ENCODE assay signal across 18 mouse cellular contexts in the genomic region with DNA sequence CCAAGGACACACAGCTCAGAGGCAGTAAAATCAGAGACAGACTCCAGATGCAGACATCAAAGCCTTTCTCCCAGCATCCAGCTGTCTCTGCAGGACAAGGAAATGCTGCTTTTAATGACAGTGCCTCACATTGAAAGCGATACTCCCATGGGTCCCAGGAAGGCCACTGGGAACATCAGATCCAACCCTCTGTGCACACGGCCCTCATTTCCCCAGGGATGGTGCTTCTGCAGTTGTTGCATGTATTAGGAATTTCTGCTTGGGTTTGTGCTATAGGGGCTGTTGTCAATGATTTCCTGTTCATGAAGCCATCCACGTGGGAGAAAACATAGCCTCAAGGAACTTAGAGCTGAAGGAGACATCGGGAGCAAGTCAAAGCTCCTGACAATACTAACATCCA. TPM values are rescaled to one million over a fixed set of nuclear protein-coding genes. Genes with fewer than 3 reads are reported as not detected.
DNase-seq lines count a peak whose midpoint lies in the region; ATAC-seq and TF ChIP-seq lines count a peak whose summit lies in the region.
"Had no signal": no experiment of that assay in that cellular context is flagged by ENCODE, and none has a peak within 500 bp of the region (broad histone marks: within the 10 kb centered on the region; RNA-seq: fewer than 3 reads in every experiment).

No protein-coding gene starts in this region.

- DNase-seq in heart, adult 18-20 months, result peak; percentile 20 to 26
- no peak for DNase-seq in heart, postnatal 25 days (ENCODE audit: low spot score)
- DNase-seq in kidney, postnatal 0 days (ENCODE audit: low spot score), result peak; percentile 36
- no peak for DNase-seq in kidney, postnatal 10 days
- peak; percentile 33 for DNase-seq in R1 (ENCODE audit: low read depth, low spot score)
- peak; percentile 59 for DNase-seq in embryonic facial prominence, embryonic 14.5 days (ENCODE audit: low spot score)
- no peak for DNase-seq in adrenal gland, adult 18-20 months (ENCODE audit: low spot score in 2 of 2)
- DNase-seq: adrenal gland, postnatal 25 days; cerebellum, postnatal 10 days; midbrain, embryonic 14.5 days; right cerebral cortex, postnatal 25 days; thymus, postnatal 4 days had no signal

- intact Hi-C loops in heart, postnatal 25 days (cut with DNase I), result no loop called here

- H3K4me3 ChIP-seq in kidney, postnatal 0 days (replicated peaks; ENCODE audit: low read depth, low read length), result no peak overlapping the region
- no peak overlapping the region for H3K4me3 ChIP-seq in embryonic facial prominence, embryonic 14.5 days (ENCODE audit: low read depth, low read length)
- H3K4me3 ChIP-seq: hindbrain, embryonic 15.5 days; layer of hippocampus, adult 2 months; limb, embryonic 13.5 days had no signal

- peaks cover 16% of the 10 kb centered on the region for H3K4me1 ChIP-seq in kidney, postnatal 0 days (replicated peaks; ENCODE audit: insufficient read depth, low read length)
- H3K4me1 ChIP-seq in embryonic facial prominence, embryonic 14.5 days (ENCODE audit: control insufficient read depth, insufficient read depth, low read length), result peaks cover 58% of the 10 kb centered on the region

- WGBS in kidney, postnatal 0 days, result 29% methylated on average over 4 of the region's 4 CpGs
- WGBS in embryonic facial prominence, embryonic 14.5 days, result 26% methylated on average over 4 of the region's 4 CpGs

- H3K27ac ChIP-seq in kidney, postnatal 0 days, result 0 out of 2 replicates have a peak overlapping the region, but pooled peaks have one; percentile 19
- H3K27ac ChIP-seq in embryonic facial prominence, embryonic 14.5 days (replicated peaks; ENCODE audit: low read depth, low read length), result no peak overlapping the region
- H3K27ac ChIP-seq: layer of hippocampus, adult 2 months; macrophage had no signal

- TF ChIP-seq CTCF in kidney, postnatal 0 days (IDR thresholded peaks at IDR 0.05; ENCODE audit: low read depth), result no peak

- H3K9ac ChIP-seq in kidney, postnatal 0 days (ENCODE audit: low read depth, low read length), result no peak overlapping the region
- H3K9ac ChIP-seq in embryonic facial prominence, embryonic 14.5 days (ENCODE audit: low read depth, low read length), result no peak overlapping the region
- H3K9ac ChIP-seq: hindbrain, embryonic 15.5 days; limb, embryonic 13.5 days had no signal

- H3K36me3 ChIP-seq in kidney, postnatal 0 days (ENCODE audit: insufficient read depth, low read length), result no peaks in the 10 kb centered on the region
- no peaks in the 10 kb centered on the region for H3K36me3 ChIP-seq in embryonic facial prominence, embryonic 14.5 days (ENCODE audit: control insufficient read depth, insufficient read depth, low read length)
- H3K36me3 ChIP-seq: hindbrain, embryonic 15.5 days; limb, embryonic 13.5 days had no signal

- no peak overlapping the region for H3K4me2 ChIP-seq in kidney, postnatal 0 days (ENCODE audit: low read length)
- H3K4me2 ChIP-seq in embryonic facial prominence, embryonic 14.5 days (ENCODE audit: low read depth, low read length), result no peak overlapping the region
- H3K4me2 ChIP-seq: hindbrain, embryonic 15.5 days had no signal

- ATAC-seq in kidney, postnatal 0 days (replicated peaks; ENCODE audit: low FRiP score, low read depth), result no peak
- no peak for ATAC-seq in embryonic facial prominence, embryonic 14.5 days (ENCODE audit: low read depth)

- no peaks in the 10 kb centered on the region for H3K9me3 ChIP-seq in kidney, postnatal 0 days (replicated peaks; ENCODE audit: low read length)
- H3K9me3 ChIP-seq in embryonic facial prominence, embryonic 14.5 days (ENCODE audit: control insufficient read depth, low read length), result no peaks in the 10 kb centered on the region
- H3K9me3 ChIP-seq: hindbrain, embryonic 15.5 days; limb, embryonic 13.5 days had no signal

- H3K27me3 ChIP-seq in kidney, postnatal 0 days (ENCODE audit: insufficient read depth, low read length), result no peaks in the 10 kb centered on the region
- peaks cover 8% of the 10 kb centered on the region for H3K27me3 ChIP-seq in embryonic facial prominence, embryonic 14.5 days (replicated peaks; ENCODE audit: control insufficient read depth, insufficient read depth, low read length)
- H3K27me3 ChIP-seq: hindbrain, embryonic 15.5 days had no signal

RNA-seq across cellular contexts. Expression of a gene that starts 8.3 kb away (rescaled TPM):
- total RNA-seq in heart, adult 18-20 months (2021), result 10 to 100 TPM in 1 of 2 experiments, 1 to 10 TPM in 1; 6.8 to 10.0 TPM
- 1 to 10 TPM; 6.3 to 8.3 TPM for total RNA-seq in heart, postnatal 25 days (2021)
- polyA plus RNA-seq in kidney, postnatal 0 days (2015; fragmentation: Nextera tagmentation; extraction: Ambion mirVana), result 6.0 and 8.2 TPM in 2 replicates
- polyA plus RNA-seq in embryonic facial prominence, embryonic 14.5 days (2014; fragmentation: Nextera tagmentation; extraction: Ambion mirVana), result 9.5 and 10.6 TPM in 2 replicates
- 1 to 10 TPM; 2.0 to 3.5 TPM for total RNA-seq in adrenal gland, adult 18-20 months (2021)
- total RNA-seq: granulocyte monocyte progenitor cell, adult 5-6 weeks; MEL had no signal
- polyA plus RNA-seq: macrophage had no signal

Comparison
In these comparisons a context has a peak if more than half of its experiments do, and no peak if none do; other contexts are left out.
1. DNase-seq: peak in heart, adult 18-20 months (2 of 2), kidney, postnatal 0 days (single experiment), R1 (single experiment) and embryonic facial prominence, embryonic 14.5 days (single experiment); none in heart, postnatal 25 days (single experiment), kidney, postnatal 10 days (single experiment) and adrenal gland, adult 18-20 months (0 of 2).